Mouse (Mus musculus): Measurements from ENCODE around the gene Spata21. TPM values are rescaled to one million over a fixed set of nuclear protein-coding genes. Genes with fewer than 3 reads are reported as not detected.

Gene Spata21
- polyA plus RNA-seq, 1 experiment from 2014 or later: 0.95 TPM

DNA sequence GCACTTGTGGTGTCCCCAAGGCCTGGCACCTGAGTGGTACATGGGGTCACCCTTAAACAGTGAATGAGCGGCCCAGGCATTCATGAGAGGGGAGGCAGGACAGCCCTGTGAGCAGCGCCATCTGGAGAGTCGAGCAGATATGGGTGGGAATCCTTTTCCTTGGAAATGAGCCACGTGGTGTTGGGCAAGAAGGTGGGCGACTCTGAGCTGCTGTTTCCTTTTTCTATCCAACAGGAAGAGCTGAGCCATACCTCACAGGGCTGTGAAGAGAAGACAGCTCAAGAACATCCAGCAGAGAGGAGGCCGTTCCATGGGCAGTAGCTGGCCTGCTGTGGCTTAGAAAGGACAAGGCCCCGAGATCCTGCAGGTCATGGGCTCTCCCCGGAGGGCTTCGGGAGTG is 581 bp downstream of the Spata21 start:
- Histone ChIP-seq H3K4me1 (ENCODE audit: control insufficient read depth, insufficient read depth, low read length) (no peaks in the 10 kb centered on the region), H3K27ac (ENCODE audit: low read depth, low read length) (no peak overlapping the region), H3K27me3 (ENCODE audit: control insufficient read depth, insufficient read depth, low read length) (no peaks in the 10 kb centered on the region), H3K4me3 (ENCODE audit: low read length) (no peak overlapping the region), H3K4me2 (replicated peaks; ENCODE audit: low read depth, low read length) (no peak overlapping the region), H3K36me3 (ENCODE audit: control insufficient read depth, insufficient read depth, low read length) (no peaks in the 10 kb centered on the region), H3K9ac (ENCODE audit: low read depth, low read length) (no peak overlapping the region), H3K9me3 (ENCODE audit: control insufficient read depth, low read length) (no peaks in the 10 kb centered on the region)
- WGBS: 54% methylated on average over 9 of the region's 9 CpGs
- ATAC-seq (ENCODE audit: low FRiP score, low TSS enrichment): no peak

DNA sequence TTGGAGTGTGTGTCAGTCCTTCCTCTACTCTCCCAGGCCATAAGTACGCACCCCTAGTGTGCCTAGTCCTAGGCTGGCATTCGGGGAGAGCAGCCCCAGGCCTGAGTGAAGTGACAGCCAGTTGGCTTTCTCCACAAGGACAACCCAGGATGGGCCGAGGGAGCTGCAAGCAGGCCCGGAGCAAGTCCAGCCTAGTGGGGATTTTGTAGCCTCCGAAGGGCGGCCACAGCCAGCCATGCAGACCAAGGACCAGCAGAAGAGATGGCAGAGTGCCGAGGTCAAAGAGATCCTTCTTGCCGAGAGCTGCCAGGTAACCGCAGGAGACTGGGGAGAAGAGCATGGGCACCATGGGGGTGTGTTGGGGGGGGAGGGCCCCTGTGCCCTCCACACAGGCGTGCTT is 6.9 kb downstream of the Spata21 start:
- no peak overlapping the region for H3K27ac ChIP-seq (ENCODE audit: low read depth, low read length)
- H3K4me1 ChIP-seq (ENCODE audit: control insufficient read depth, insufficient read depth, low read length): no peaks in the 10 kb centered on the region
- H3K4me3 ChIP-seq (ENCODE audit: low read length): no peak overlapping the region
- H3K4me2 ChIP-seq (replicated peaks; ENCODE audit: low read depth, low read length): no peak overlapping the region
- no peaks in the 10 kb centered on the region for H3K36me3 ChIP-seq (ENCODE audit: control insufficient read depth, insufficient read depth, low read length)
- WGBS: 81% methylated on average over 10 of the region's 10 CpGs
- no peaks in the 10 kb centered on the region for H3K27me3 ChIP-seq (ENCODE audit: control insufficient read depth, insufficient read depth, low read length)
- ATAC-seq (ENCODE audit: low FRiP score, low TSS enrichment): no peak
- H3K9me3 ChIP-seq (ENCODE audit: control insufficient read depth, low read length): no peaks in the 10 kb centered on the region
- no peak overlapping the region for H3K9ac ChIP-seq (ENCODE audit: low read depth, low read length)

DNA sequence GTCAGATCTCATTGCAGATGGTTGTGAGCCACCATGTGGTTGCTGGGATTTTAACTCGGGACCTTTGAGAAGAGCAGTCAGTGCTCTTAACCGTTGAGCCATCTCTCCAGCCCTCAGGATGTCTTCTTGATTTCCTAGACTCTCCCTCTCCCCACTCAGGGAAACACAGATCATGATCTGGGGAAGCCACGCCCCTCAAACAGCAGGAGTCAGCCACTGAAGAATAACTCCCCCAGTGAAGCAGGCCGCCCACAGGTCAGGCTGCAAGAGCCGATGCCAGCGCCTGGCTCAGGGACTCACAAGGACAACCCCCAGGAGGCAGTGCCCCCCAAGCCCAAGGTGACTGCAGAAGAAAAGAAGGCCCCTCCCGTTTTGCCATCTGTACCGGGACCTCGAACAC is 8.6 kb downstream of the Spata21 start:
- Histone ChIP-seq H3K4me3 (ENCODE audit: low read length) (no peak overlapping the region), H3K36me3 (ENCODE audit: control insufficient read depth, insufficient read depth, low read length) (no peaks in the 10 kb centered on the region), H3K9me3 (ENCODE audit: control insufficient read depth, low read length) (no peaks in the 10 kb centered on the region), H3K4me1 (ENCODE audit: control insufficient read depth, insufficient read depth, low read length) (no peaks in the 10 kb centered on the region), H3K27me3 (ENCODE audit: control insufficient read depth, insufficient read depth, low read length) (no peaks in the 10 kb centered on the region), H3K4me2 (replicated peaks; ENCODE audit: low read depth, low read length) (no peak overlapping the region), H3K27ac (ENCODE audit: low read depth, low read length) (no peak overlapping the region), H3K9ac (ENCODE audit: low read depth, low read length) (no peak overlapping the region)
- ATAC-seq (ENCODE audit: low FRiP score, low TSS enrichment): peak; percentile 29; the same call in 1 of the 2 replicates
- 21% methylated on average over 9 of the region's 9 CpGs for WGBS

DNA sequence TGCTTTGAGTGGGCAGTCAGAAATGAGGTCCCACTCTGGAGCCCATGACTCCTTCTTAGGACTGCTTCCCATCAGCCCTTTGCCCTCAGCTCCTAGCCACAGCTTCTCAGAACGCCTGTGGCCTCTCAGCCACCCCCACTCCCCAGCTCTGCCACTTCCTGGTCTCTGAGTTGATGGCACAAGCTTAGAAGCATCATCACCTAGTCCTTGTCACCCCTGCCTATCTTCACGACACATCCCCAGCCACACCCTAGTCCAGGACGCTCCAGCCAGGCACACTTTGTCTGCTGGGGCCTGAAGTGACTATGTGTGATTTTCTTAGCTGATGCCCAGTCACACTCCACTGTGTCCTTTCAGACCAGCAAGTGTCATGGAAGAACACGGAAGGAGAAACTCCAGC is 10.8 kb downstream of the Spata21 start:
- ATAC-seq (ENCODE audit: low FRiP score, low TSS enrichment): no peak
- no peak overlapping the region for H3K4me3 ChIP-seq (ENCODE audit: low read length)
- 73% methylated on average over 4 of the region's 4 CpGs for WGBS
- H3K9ac ChIP-seq (ENCODE audit: low read depth, low read length): no peak overlapping the region
- no peak overlapping the region for H3K4me2 ChIP-seq (replicated peaks; ENCODE audit: low read depth, low read length)
- no peaks in the 10 kb centered on the region for H3K4me1 ChIP-seq (ENCODE audit: control insufficient read depth, insufficient read depth, low read length)
- H3K27me3 ChIP-seq (ENCODE audit: control insufficient read depth, insufficient read depth, low read length): no peaks in the 10 kb centered on the region
- no peak overlapping the region for H3K27ac ChIP-seq (ENCODE audit: low read depth, low read length)
- no peaks in the 10 kb centered on the region for H3K9me3 ChIP-seq (ENCODE audit: control insufficient read depth, low read length)
- no peaks in the 10 kb centered on the region for H3K36me3 ChIP-seq (ENCODE audit: control insufficient read depth, insufficient read depth, low read length)

DNA sequence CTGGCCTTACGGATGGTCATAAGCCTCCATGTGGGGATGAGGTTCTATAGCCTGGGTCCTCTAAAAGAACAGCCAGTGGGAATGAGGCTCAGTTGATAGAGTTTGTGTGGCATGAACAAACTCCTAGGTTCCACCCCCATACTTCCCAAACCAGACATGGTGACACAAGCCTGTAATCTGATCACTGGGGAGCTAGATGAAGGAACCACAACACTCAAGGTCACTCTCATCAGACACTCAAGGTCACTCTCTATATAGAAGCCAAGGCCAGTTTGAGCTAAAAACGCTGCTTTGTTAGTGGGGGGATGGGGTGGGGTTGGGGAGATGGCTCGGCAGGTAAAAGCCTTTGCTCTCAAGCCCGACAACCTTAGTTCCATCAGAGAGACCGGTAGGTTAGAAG is 11.8 kb downstream of the Spata21 start:
- Histone ChIP-seq H3K4me1 (ENCODE audit: control insufficient read depth, insufficient read depth, low read length) (no peaks in the 10 kb centered on the region), H3K27me3 (ENCODE audit: control insufficient read depth, insufficient read depth, low read length) (no peaks in the 10 kb centered on the region), H3K9me3 (ENCODE audit: control insufficient read depth, low read length) (no peaks in the 10 kb centered on the region), H3K4me2 (replicated peaks; ENCODE audit: low read depth, low read length) (no peak overlapping the region), H3K27ac (ENCODE audit: low read depth, low read length) (no peak overlapping the region), H3K4me3 (ENCODE audit: low read length) (no peak overlapping the region), H3K36me3 (ENCODE audit: control insufficient read depth, insufficient read depth, low read length) (no peaks in the 10 kb centered on the region), H3K9ac (ENCODE audit: low read depth, low read length) (no peak overlapping the region)
- WGBS: 76% methylated on average over 5 of the region's 5 CpGs
- no peak for ATAC-seq (ENCODE audit: low FRiP score, low TSS enrichment)

DNA sequence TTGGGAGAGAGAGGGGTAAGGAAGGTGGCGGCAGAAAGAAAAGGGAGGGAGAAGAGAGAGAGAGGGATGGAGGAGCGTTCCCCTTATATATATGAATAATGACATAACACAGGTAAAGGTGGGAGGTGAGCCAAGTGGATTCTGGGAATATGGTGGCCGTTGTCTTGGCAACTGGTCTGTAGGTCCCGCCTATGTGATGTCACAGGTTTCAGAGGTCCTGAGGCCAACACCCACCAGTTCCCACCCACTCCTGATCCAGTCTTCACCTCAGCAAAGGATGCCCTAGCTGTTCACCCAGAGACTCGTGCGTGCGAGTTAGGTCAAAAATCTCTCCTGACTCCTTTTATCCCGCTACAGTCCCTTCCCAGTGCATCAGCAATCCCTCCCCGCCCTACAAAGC is 13.2 kb downstream of the Spata21 start:
- no peaks in the 10 kb centered on the region for H3K9me3 ChIP-seq (ENCODE audit: control insufficient read depth, low read length)
- no peak for ATAC-seq (ENCODE audit: low FRiP score, low TSS enrichment)
- no peaks in the 10 kb centered on the region for H3K36me3 ChIP-seq (ENCODE audit: control insufficient read depth, insufficient read depth, low read length)
- H3K4me1 ChIP-seq (ENCODE audit: control insufficient read depth, insufficient read depth, low read length): no peaks in the 10 kb centered on the region
- H3K4me2 ChIP-seq (replicated peaks; ENCODE audit: low read depth, low read length): no peak overlapping the region
- WGBS: 88% methylated on average over 9 of the region's 9 CpGs
- H3K27me3 ChIP-seq (ENCODE audit: control insufficient read depth, insufficient read depth, low read length): no peaks in the 10 kb centered on the region
- no peak overlapping the region for H3K4me3 ChIP-seq (ENCODE audit: low read length)
- no peak overlapping the region for H3K9ac ChIP-seq (ENCODE audit: low read depth, low read length)
- H3K27ac ChIP-seq (ENCODE audit: low read depth, low read length): no peak overlapping the region

DNA sequence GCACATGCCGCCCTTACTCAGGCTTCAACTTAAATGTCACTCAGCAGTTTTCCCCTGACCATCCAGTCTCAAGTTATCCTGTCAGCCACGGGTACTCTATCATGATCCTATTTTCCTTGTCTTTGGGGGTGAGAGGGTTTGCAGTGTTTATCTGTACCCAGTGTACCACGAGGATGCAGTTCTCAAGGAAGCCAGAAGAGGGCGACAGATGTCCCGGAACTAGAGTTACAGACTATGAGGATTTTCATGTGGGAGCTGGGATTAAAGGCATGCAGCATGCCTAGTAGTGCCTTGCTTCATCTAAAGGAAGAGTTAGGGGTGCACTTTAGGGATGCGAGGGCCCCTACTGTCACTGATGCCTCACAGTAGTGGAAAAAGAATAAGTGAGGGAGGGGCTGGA is 13.7 kb downstream of the Spata21 start:
- ATAC-seq (ENCODE audit: low FRiP score, low TSS enrichment): no peak
- Histone ChIP-seq H3K4me1 (ENCODE audit: control insufficient read depth, insufficient read depth, low read length) (no peaks in the 10 kb centered on the region), H3K9ac (ENCODE audit: low read depth, low read length) (no peak overlapping the region), H3K27ac (ENCODE audit: low read depth, low read length) (no peak overlapping the region), H3K4me3 (ENCODE audit: low read length) (no peak overlapping the region), H3K9me3 (ENCODE audit: control insufficient read depth, low read length) (no peaks in the 10 kb centered on the region), H3K27me3 (ENCODE audit: control insufficient read depth, insufficient read depth, low read length) (no peaks in the 10 kb centered on the region), H3K36me3 (ENCODE audit: control insufficient read depth, insufficient read depth, low read length) (no peaks in the 10 kb centered on the region), H3K4me2 (replicated peaks; ENCODE audit: low read depth, low read length) (no peak overlapping the region)
- 70% methylated on average over 6 of the region's 6 CpGs for WGBS

DNA sequence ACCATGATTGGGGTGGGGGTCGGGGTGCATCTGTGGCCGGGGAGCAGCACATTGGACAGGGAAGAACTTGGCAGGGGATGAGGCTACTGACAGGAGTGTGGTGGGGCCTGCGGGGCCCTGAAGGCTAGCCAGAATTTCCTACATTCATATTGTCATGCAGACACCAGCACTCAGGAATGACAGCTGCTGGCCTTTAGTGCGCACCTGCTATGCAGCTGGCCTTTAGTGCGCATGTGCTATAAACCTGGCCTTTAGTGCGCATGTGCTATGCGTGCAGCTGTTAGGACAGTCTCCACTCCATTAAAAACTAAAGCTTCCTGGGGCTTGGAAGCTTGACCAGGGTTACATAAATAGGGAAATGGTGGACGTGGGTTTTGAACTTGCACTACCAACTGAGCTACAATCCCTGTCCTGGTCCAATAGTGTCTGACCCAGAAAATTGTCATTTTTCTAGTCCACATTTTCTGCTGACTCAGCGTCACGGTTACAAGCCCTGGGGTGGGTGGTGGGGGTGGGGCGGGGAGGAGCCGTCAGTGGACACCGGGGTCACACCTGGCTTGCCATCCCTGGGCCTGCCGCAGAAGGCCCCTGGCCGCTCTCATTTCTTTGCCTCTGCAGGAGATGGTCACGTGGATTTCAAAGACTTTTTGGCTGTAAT is 18.5 kb downstream of the Spata21 start:
- H3K4me1 ChIP-seq (ENCODE audit: control insufficient read depth, insufficient read depth, low read length): no peaks in the 10 kb centered on the region
- no peak overlapping the region for H3K27ac ChIP-seq (ENCODE audit: low read depth, low read length)
- no peak for ATAC-seq (ENCODE audit: low FRiP score, low TSS enrichment)
- H3K27me3 ChIP-seq (ENCODE audit: control insufficient read depth, insufficient read depth, low read length): no peaks in the 10 kb centered on the region
- peaks cover 6% of the 10 kb centered on the region for H3K9me3 ChIP-seq (ENCODE audit: control insufficient read depth, low read length)
- no peak overlapping the region for H3K4me3 ChIP-seq (ENCODE audit: low read length)
- no peak overlapping the region for H3K9ac ChIP-seq (ENCODE audit: low read depth, low read length)
- peaks cover 15% of the 10 kb centered on the region; the same call in 1 of the 2 replicates for H3K36me3 ChIP-seq (ENCODE audit: control insufficient read depth, insufficient read depth, low read length)
- 74% methylated on average over 16 of the region's 16 CpGs for WGBS
- H3K4me2 ChIP-seq (replicated peaks; ENCODE audit: low read depth, low read length): no peak overlapping the region

DNA sequence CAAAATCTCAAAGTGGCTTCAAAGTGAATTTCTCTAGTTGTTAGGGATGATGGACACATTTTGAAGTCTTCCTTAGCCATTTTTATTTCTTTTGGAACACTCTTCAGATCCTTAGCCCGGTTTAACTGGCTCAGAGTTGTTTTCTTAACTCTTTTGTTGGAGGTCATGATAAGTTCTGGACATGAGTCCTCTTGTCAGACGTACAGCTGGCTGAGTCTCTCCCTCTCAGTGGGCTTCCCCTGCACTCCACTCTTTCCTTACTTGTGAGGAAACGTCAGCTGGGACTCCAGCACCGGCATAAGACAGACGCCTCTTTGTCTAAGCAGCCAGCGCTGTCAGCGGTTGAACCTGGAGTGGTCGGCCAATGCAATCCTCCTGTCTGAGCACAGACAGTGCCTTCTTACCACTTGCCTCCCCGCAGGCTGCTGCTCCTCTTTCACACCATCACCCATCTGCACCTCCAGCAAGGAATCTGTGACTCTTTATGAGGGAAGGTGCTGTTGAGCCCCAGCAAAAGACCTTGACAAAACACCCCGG is 20.1 kb downstream of the Spata21 start:
- no peak overlapping the region for H3K9ac ChIP-seq (ENCODE audit: low read depth, low read length)
- peaks cover 6% of the 10 kb centered on the region for H3K9me3 ChIP-seq (ENCODE audit: control insufficient read depth, low read length)
- 38% methylated on average over 10 of the region's 10 CpGs for WGBS
- H3K27me3 ChIP-seq (ENCODE audit: control insufficient read depth, insufficient read depth, low read length): no peaks in the 10 kb centered on the region
- H3K4me3 ChIP-seq (ENCODE audit: low read length): no peak overlapping the region
- H3K4me2 ChIP-seq (replicated peaks; ENCODE audit: low read depth, low read length): no peak overlapping the region
- peaks cover 29% of the 10 kb centered on the region; the same call in 1 of the 2 replicates for H3K36me3 ChIP-seq (ENCODE audit: control insufficient read depth, insufficient read depth, low read length)
- H3K4me1 ChIP-seq (ENCODE audit: control insufficient read depth, insufficient read depth, low read length): no peaks in the 10 kb centered on the region
- 0 out of 2 replicates have a peak overlapping the region, but pooled peaks have one; percentile 17 for H3K27ac ChIP-seq (ENCODE audit: low read depth, low read length)
- ATAC-seq (ENCODE audit: low FRiP score, low TSS enrichment): no peak; the same call in 1 of the 2 replicates
